Mouse (Mus musculus): ENCODE results near the gene Junb.
A peak's percentile ranks its signal among the peaks of the same experiment; 100 is the strongest.

Junb gene

DNA sequence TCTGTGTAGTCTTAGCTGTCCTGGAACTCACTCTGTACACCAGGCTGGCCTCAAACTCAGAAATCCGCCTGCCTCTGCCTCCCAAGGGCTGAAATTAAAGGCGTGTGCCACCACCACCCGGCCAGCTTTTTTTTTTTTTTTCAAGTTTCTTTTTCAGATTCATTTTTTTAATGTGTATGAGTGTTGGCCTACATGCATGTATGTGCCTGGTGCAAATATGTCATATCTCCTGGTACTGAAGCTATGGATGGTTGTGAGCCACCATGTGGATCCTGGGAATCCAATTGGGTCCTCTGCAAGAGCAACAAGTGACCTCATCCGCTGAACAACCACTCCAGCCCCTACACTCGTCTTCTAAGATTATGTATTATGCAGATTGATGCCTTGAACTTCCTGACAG lies 8.9 kb upstream of the Junb start:
- no peak for DNase-seq

GRCm38 (mm10) chr8:84986379-84986945 lies 7.9 kb upstream of the Junb start:
- no peak for DNase-seq

GRCm38 (mm10) chr8:84985684-84986378 lies 7.3 kb upstream of the Junb start:
- DNase-seq: peak; percentile 92

DNA sequence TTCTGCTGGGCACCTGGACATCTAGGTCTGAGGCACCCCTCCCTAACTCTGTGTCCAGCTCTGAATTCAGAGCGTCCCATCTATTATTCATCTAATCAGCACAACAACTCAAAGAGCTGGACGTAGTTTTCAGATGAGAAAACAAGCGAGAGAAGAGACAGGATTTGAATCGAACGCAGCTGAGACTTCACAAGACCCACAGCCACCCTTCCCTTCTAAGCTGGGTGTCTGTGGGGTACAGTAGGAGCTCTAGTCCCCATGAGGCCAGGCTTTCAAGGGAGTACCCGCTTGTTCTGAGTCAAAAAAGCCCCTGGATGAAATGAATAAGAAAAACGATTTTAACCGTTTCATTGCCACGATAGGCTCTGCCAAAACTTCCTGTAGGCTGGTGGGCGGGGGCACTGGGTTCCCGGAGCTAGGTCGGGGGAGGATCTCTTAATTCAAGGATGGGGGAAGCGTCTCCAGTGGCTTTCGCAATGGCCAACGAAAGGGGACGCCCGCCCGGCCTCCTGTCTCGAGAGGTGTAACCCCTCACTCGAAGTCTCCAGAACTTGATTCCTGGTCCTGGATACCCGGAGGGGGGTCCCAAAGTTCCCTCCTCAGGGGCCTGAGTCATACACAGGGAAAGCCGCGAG lies 6.6 kb upstream of the Junb start:
- no peak for DNase-seq

GRCm38 (mm10) chr8:84984294-84985048 lies 6.0 kb upstream of the Junb start:
- peak; percentile 78 for DNase-seq

DNA sequence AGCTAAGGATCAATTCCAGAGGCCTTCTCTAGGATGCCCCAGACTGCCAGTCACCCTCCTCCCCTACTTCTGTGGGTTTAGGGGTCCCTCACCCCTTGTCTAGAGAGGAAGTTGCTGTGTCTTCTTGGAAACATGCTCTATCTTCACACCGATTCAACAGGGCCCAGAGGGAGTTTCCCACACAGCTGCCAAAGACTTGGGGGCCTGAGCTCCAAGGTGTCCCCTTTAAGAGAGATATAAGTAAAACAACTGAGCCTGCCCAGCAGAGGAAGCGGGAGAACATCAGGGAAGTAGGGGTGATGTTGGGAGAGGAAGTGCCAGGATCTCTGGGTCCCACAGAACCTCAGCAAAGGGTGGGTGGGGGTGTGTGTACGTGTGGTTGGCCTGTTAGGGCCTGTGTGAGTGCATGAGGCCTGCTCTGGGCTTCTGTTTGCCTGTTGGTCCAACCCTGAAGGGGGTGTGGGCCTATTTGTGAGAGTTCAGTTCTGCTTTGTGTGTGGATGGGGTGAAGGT lies 4.0 kb upstream of the Junb start:
- DNase-seq: no peak

- peak; percentile 69 for DNase-seq
Observed at GRCm38 (mm10) chr8:84981644-84982498, 3.4 kb upstream of the Junb start.

DNA sequence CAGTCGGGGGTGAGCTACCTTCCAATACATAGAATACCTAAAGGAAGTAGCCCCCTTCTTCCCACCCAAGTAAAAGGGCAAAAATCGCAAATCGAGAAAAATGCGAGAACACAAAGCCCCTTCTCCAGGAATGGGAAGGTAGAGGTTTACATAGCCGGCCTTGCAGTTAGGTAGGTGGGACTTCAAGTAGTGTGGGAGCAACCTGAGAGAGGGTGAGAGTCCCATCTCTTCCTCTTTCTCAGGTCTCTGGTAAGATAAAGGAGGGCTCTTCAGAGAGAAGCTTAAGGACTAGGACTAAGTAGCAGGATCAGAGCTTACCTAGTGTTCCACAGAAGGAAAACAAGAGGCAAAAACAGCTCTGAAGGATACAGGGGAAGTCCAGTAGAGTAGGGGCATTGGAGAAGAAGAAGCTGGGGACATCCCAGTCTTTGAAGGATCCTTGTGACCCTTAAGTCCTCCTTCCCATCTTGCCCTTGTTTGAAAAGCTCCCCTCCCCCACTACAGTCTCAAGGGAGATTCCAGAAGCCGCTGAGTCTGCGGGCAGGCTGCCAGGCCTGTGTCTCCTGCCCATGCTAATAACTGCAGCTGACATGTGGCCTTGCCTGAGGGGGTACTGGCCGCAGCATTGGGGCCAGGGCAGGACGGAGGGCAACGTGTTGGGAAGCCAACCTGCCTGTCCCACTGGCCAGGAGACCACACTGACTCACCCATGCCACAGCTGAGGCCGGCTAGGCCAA lies 2.3 kb upstream of the Junb start:
- peak; percentile 98 for DNase-seq

- DNase-seq: peak; percentile 98
Observed at GRCm38 (mm10) chr8:84979599-84980421, 1.3 kb upstream of the Junb start.

DNA sequence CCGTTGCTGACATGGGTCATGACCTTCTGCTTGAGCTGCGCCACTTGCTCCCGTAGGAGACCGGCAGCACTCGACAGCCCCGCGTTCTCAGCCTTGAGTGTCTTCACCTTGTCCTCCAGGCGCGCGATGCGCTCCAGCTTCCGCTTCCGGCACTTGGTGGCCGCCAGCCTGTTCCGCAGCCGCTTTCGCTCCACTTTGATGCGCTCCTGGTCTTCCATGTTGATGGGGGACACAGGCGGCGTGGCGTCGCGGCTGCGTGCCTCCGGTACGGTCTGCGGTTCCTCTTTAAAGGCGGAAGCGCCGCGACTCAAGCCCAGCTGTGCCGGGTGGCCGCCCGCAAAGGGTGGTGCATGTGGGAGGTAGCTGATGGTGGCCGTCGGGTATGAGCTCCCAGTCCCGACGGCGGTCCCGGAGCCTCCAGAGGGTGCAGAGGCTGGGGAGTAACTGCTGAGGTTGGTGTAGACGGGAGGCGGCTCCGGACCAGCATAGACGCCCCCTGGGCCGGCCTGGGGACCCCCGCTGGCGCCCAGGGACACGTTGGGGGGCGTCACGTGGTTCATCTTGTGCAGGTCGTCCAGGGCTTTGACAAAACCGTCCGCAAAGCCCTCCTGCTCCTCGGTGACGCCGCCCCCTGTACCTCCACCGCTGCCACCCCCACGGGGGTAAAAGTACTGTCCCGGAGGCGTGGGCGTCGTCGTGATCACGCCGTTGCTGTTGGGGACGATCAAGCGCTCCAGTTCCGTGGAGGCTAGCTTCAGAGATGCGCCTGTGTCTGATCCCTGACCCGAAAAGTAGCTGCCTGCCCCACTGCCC lies 877 bp downstream of the Junb start:
- peak; percentile 70 for DNase-seq

- no peak for DNase-seq
Observed at GRCm38 (mm10) chr8:84976763-84977434, 1.6 kb downstream of the Junb start.

- DNase-seq: peak; percentile 97
Observed at GRCm38 (mm10) chr8:84976031-84976762, 2.3 kb downstream of the Junb start.

GRCm38 (mm10) chr8:84975434-84975833 lies 3.1 kb downstream of the Junb start:
- peak; percentile 78 for DNase-seq

GRCm38 (mm10) chr8:84974543-84975142 lies 3.9 kb downstream of the Junb start:
- peak; percentile 21 for DNase-seq

- peak; percentile 79 for DNase-seq
Observed at GRCm38 (mm10) chr8:84973803-84974542, 4.5 kb downstream of the Junb start.

- DNase-seq: peak; percentile 11
Observed at GRCm38 (mm10) chr8:84973079-84973478, 5.4 kb downstream of the Junb start.

GRCm38 (mm10) chr8:84970913-84971312 lies 7.6 kb downstream of the Junb start:
- peak; percentile 8 for DNase-seq
